Mouse (Mus musculus): Measurements from ENCODE around the gene Lamtor3. TPM values are rescaled to one million over a fixed set of nuclear protein-coding genes. Genes with fewer than 3 reads are reported as not detected.
"Not testable (repeated sequence)": the region's sequence is repeated elsewhere in the genome, so short reads cannot be mapped to it uniquely, and the experiment has no call there.

The Lamtor3 gene
- polyA plus RNA-seq, 1 experiment from 2014 or later = 98.7 TPM

- Histone ChIP-seq H3K4me1 (ENCODE audit: control insufficient read depth, insufficient read depth, low read length) (no peaks in the 10 kb centered on the region), H3K27me3 (ENCODE audit: control insufficient read depth, insufficient read depth, low read length) (no peaks in the 10 kb centered on the region), H3K36me3 (ENCODE audit: control insufficient read depth, insufficient read depth, low read length) (no peaks in the 10 kb centered on the region; the same call in 1 of the 2 replicates), H3K9me3 (ENCODE audit: control insufficient read depth, low read length) (peaks cover 3% of the 10 kb centered on the region), H3K4me2 (no peak overlapping the region), H3K27ac (ENCODE audit: low read depth, low read length) (no peak overlapping the region), H3K4me3 (ENCODE audit: low read depth, low read length) (no peak overlapping the region), H3K9ac (ENCODE audit: low read length) (no peak overlapping the region)
- WGBS = 93% methylated on average over 3 of the region's 3 CpGs
- ATAC-seq (ENCODE audit: low FRiP score) (no peak), DNase-seq (ENCODE audit: low spot score, missing footprints) (no peak)
Observed at GRCm38 (mm10) chr3:137895196-137895595, 23.1 kb upstream of the Lamtor3 start.

GRCm38 (mm10) chr3:137896386-137896785 lies 21.9 kb upstream of the Lamtor3 start:
- ATAC-seq (ENCODE audit: low FRiP score) (no peak), DNase-seq (ENCODE audit: low spot score, missing footprints) (no peak)
- 89% methylated on average over 4 of the region's 4 CpGs for WGBS
- H3K27me3 ChIP-seq (ENCODE audit: control insufficient read depth, insufficient read depth, low read length) = no peaks in the 10 kb centered on the region
- no peaks in the 10 kb centered on the region for H3K36me3 ChIP-seq (ENCODE audit: control insufficient read depth, insufficient read depth, low read length)
- no peak overlapping the region for H3K4me2 ChIP-seq
- H3K27ac ChIP-seq (ENCODE audit: low read depth, low read length) = no peak overlapping the region
- no peak overlapping the region for H3K4me3 ChIP-seq (ENCODE audit: low read depth, low read length)
- no peak overlapping the region for H3K9ac ChIP-seq (ENCODE audit: low read length)
- no peaks in the 10 kb centered on the region for H3K4me1 ChIP-seq (ENCODE audit: control insufficient read depth, insufficient read depth, low read length)
- H3K9me3 ChIP-seq (ENCODE audit: control insufficient read depth, low read length) = peaks cover 3% of the 10 kb centered on the region

GRCm38 (mm10) chr3:137896867-137897266 lies 21.4 kb upstream of the Lamtor3 start:
- WGBS = 91% methylated on average over 3 of the region's 3 CpGs
- Histone ChIP-seq H3K27me3 (ENCODE audit: control insufficient read depth, insufficient read depth, low read length) (no peaks in the 10 kb centered on the region), H3K9ac (ENCODE audit: low read length) (no peak overlapping the region), H3K4me1 (ENCODE audit: control insufficient read depth, insufficient read depth, low read length) (no peaks in the 10 kb centered on the region), H3K36me3 (ENCODE audit: control insufficient read depth, insufficient read depth, low read length) (no peaks in the 10 kb centered on the region), H3K4me3 (ENCODE audit: low read depth, low read length) (no peak overlapping the region), H3K27ac (ENCODE audit: low read depth, low read length) (no peak overlapping the region), H3K4me2 (no peak overlapping the region), H3K9me3 (ENCODE audit: control insufficient read depth, low read length) (peaks cover 3% of the 10 kb centered on the region)
- no peak for DNase-seq (ENCODE audit: low spot score, missing footprints)
- no peak for ATAC-seq (ENCODE audit: low FRiP score)

GRCm38 (mm10) chr3:137897685-137898084 lies 20.6 kb upstream of the Lamtor3 start:
- no peak overlapping the region for H3K27ac ChIP-seq (ENCODE audit: low read depth, low read length)
- H3K4me3 ChIP-seq (ENCODE audit: low read depth, low read length) = no peak overlapping the region
- DNase-seq (ENCODE audit: low spot score, missing footprints) (no peak), ATAC-seq (ENCODE audit: low FRiP score) (no peak)
- no peaks in the 10 kb centered on the region for H3K27me3 ChIP-seq (ENCODE audit: control insufficient read depth, insufficient read depth, low read length)
- no peak overlapping the region for H3K9ac ChIP-seq (ENCODE audit: low read length)
- no peaks in the 10 kb centered on the region for H3K4me1 ChIP-seq (ENCODE audit: control insufficient read depth, insufficient read depth, low read length)
- peaks cover 3% of the 10 kb centered on the region for H3K9me3 ChIP-seq (ENCODE audit: control insufficient read depth, low read length)
- 88% methylated on average over 5 of the region's 5 CpGs for WGBS
- H3K4me2 ChIP-seq = no peak overlapping the region
- no peaks in the 10 kb centered on the region for H3K36me3 ChIP-seq (ENCODE audit: control insufficient read depth, insufficient read depth, low read length)

- Histone ChIP-seq H3K4me3 (ENCODE audit: low read depth, low read length) (no peak overlapping the region), H3K36me3 (ENCODE audit: control insufficient read depth, insufficient read depth, low read length) (no peaks in the 10 kb centered on the region), H3K9ac (ENCODE audit: low read length) (no peak overlapping the region), H3K4me2 (no peak overlapping the region), H3K27ac (ENCODE audit: low read depth, low read length) (no peak overlapping the region), H3K4me1 (ENCODE audit: control insufficient read depth, insufficient read depth, low read length) (no peaks in the 10 kb centered on the region), H3K27me3 (ENCODE audit: control insufficient read depth, insufficient read depth, low read length) (no peaks in the 10 kb centered on the region), H3K9me3 (ENCODE audit: control insufficient read depth, low read length) (peaks cover 2% of the 10 kb centered on the region)
- ATAC-seq (ENCODE audit: low FRiP score) = no peak
- WGBS = 92% methylated on average over 10 of the region's 10 CpGs
- no peak for DNase-seq (ENCODE audit: low spot score, missing footprints)
Observed at GRCm38 (mm10) chr3:137900149-137900548, 18.2 kb upstream of the Lamtor3 start.

- no peak overlapping the region for H3K4me2 ChIP-seq
- H3K4me3 ChIP-seq (ENCODE audit: low read depth, low read length) = no peak overlapping the region
- WGBS = 66% methylated on average over 2 of the region's 2 CpGs
- no peak overlapping the region for H3K27ac ChIP-seq (ENCODE audit: low read depth, low read length)
- H3K9ac ChIP-seq (ENCODE audit: low read length) = no peak overlapping the region
- DNase-seq (ENCODE audit: low spot score, missing footprints) = no peak
- no peak for ATAC-seq (ENCODE audit: low FRiP score)
- no peaks in the 10 kb centered on the region for H3K36me3 ChIP-seq (ENCODE audit: control insufficient read depth, insufficient read depth, low read length)
- no peaks in the 10 kb centered on the region for H3K27me3 ChIP-seq (ENCODE audit: control insufficient read depth, insufficient read depth, low read length)
- H3K9me3 ChIP-seq (ENCODE audit: control insufficient read depth, low read length) = no peaks in the 10 kb centered on the region
- H3K4me1 ChIP-seq (ENCODE audit: control insufficient read depth, insufficient read depth, low read length) = peaks cover 6% of the 10 kb centered on the region; the same call in 1 of the 2 replicates
Observed at GRCm38 (mm10) chr3:137913093-137913492, 5.2 kb upstream of the Lamtor3 start.

GRCm38 (mm10) chr3:137914567-137914966 lies 3.7 kb upstream of the Lamtor3 start:
- not testable (repeated sequence) for H3K4me2 ChIP-seq; H3K36me3 ChIP-seq (ENCODE audit: control insufficient read depth, insufficient read depth, low read length); H3K9ac ChIP-seq (ENCODE audit: low read length); ATAC-seq (ENCODE audit: low FRiP score); DNase-seq (ENCODE audit: low spot score, missing footprints); H3K27me3 ChIP-seq (ENCODE audit: control insufficient read depth, insufficient read depth, low read length); H3K27ac ChIP-seq (ENCODE audit: low read depth, low read length); H3K4me3 ChIP-seq (ENCODE audit: low read depth, low read length); H3K9me3 ChIP-seq (ENCODE audit: control insufficient read depth, low read length)
- no CpG with 5 or more reads among the region's 1 CpGs for WGBS
- peaks cover 14% of the 10 kb centered on the region for H3K4me1 ChIP-seq (ENCODE audit: control insufficient read depth, insufficient read depth, low read length)

GRCm38 (mm10) chr3:137917694-137918171 lies 573 bp upstream of the Lamtor3 start:
- no peaks in the 10 kb centered on the region for H3K36me3 ChIP-seq (ENCODE audit: control insufficient read depth, insufficient read depth, low read length)
- H3K4me2 ChIP-seq = peak overlapping the region; percentile 84
- 5% methylated on average over 12 of the region's 12 CpGs for WGBS
- H3K27ac ChIP-seq (ENCODE audit: low read depth, low read length) = peak overlapping the region; percentile 84
- ATAC-seq (ENCODE audit: low FRiP score) (peak; percentile 35), DNase-seq (ENCODE audit: low spot score, missing footprints) (no peak)
- H3K9ac ChIP-seq (ENCODE audit: low read length) = peak overlapping the region; percentile 67
- peak overlapping the region; percentile 86 for H3K4me3 ChIP-seq (ENCODE audit: low read depth, low read length)
- H3K27me3 ChIP-seq (ENCODE audit: control insufficient read depth, insufficient read depth, low read length) = no peaks in the 10 kb centered on the region
- H3K9me3 ChIP-seq (ENCODE audit: control insufficient read depth, low read length) = no peaks in the 10 kb centered on the region
- H3K4me1 ChIP-seq (ENCODE audit: control insufficient read depth, insufficient read depth, low read length) = peaks cover 15% of the 10 kb centered on the region

- WGBS = 13% methylated on average over 6 of the region's 6 CpGs
- Histone ChIP-seq H3K36me3 (ENCODE audit: control insufficient read depth, insufficient read depth, low read length) (no peaks in the 10 kb centered on the region), H3K4me1 (ENCODE audit: control insufficient read depth, insufficient read depth, low read length) (peaks cover 15% of the 10 kb centered on the region), H3K4me3 (ENCODE audit: low read depth, low read length) (peak overlapping the region; percentile 86), H3K4me2 (peak overlapping the region; percentile 84), H3K9ac (ENCODE audit: low read length) (peak overlapping the region; percentile 81), H3K27me3 (ENCODE audit: control insufficient read depth, insufficient read depth, low read length) (no peaks in the 10 kb centered on the region), H3K27ac (ENCODE audit: low read depth, low read length) (peak overlapping the region; percentile 35; the same call in 1 of the 2 replicates), H3K9me3 (ENCODE audit: control insufficient read depth, low read length) (no peaks in the 10 kb centered on the region)
- DNase-seq (ENCODE audit: low spot score, missing footprints) (peak; percentile 86), ATAC-seq (ENCODE audit: low FRiP score) (peak; percentile 24; the same call in 1 of the 2 replicates)
Observed at GRCm38 (mm10) chr3:137918932-137919311, 616 bp downstream of the Lamtor3 start.
